Mouse (Mus musculus): ENCODE results near the gene Smc5. TPM values are rescaled to one million over a fixed set of nuclear protein-coding genes. Genes with fewer than 3 reads are reported as not detected.

The Smc5 gene
- polyA plus RNA-seq, 1 experiment: 9.5 TPM

DNA sequence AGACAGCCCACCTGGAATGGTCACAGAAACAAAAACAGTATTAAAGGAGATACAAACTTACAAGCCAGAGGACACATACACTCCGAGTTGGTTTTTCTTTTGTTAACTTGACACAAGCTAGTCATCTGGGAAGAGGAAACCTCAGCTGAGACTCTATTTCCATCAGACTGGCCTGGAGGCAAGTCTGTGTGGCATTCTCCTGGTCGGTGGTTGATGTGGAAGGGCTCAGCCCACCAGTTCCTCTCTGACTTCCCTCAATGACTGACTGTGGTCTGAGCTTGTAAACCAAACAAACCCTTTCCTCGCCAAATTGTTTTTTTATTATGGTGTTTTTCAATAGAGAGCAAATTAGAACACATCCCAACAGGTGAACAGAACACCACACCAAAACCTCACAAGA, 80.6 kb downstream of the Smc5 start:
- TF ChIP-seq CTCF (IDR thresholded peaks at IDR 0.05; ENCODE audit: insufficient read depth, low read length) (no peak), POLR2A (IDR thresholded peaks at IDR 0.05; ENCODE audit: borderline replicate concordance, extremely low read depth, low read depth, low read length) (no peak)
- no peak overlapping the region for H3K4me3 ChIP-seq (replicated peaks; ENCODE audit: extremely low read depth, low read depth, low read length)
- DNase-seq: no peak

DNA sequence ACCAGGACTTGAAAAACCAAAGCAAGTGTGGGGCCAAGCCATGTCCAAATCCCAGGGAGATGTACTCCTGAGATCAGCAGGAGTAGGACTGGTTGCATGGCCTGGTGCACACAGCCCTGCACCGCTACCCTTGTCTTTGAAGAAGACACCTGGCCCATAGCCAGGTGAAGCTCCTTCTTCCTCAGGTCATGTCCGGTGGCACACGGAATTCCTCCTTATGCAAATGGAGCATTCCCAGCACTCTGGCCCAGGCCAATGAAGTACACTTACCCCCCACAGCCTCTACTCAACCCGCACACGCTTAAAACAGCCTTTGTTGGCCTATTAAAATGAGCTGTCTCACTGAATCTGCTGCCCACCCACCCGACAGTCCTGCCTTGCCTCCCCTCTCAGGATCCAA, 82.2 kb downstream of the Smc5 start:
- DNase-seq: no peak
- Histone ChIP-seq H3K4me1 (ENCODE audit: control insufficient read depth, insufficient read depth, low read length) (peaks cover 3% of the 10 kb centered on the region), H3K4me3 (replicated peaks; ENCODE audit: extremely low read depth, low read depth, low read length) (no peak overlapping the region)
- WGBS: 92% methylated on average over 6 of the region's 6 CpGs
- no peak for TF ChIP-seq CTCF (IDR thresholded peaks at IDR 0.05; ENCODE audit: insufficient read depth, low read length)
- TF ChIP-seq POLR2A (IDR thresholded peaks at IDR 0.05; ENCODE audit: borderline replicate concordance, extremely low read depth, low read depth, low read length): no peak

More for the DNA sequence above, 80.6 kb downstream of the Smc5 start:
- 55% methylated on average over 3 of the region's 3 CpGs for WGBS
- H3K4me1 ChIP-seq (ENCODE audit: control insufficient read depth, insufficient read depth, low read length): peaks cover 3% of the 10 kb centered on the region

- WGBS: 64% methylated on average over 1 of the region's 1 CpGs
- DNase-seq: no peak
- H3K4me1 ChIP-seq (ENCODE audit: control insufficient read depth, insufficient read depth, low read length): peaks cover 3% of the 10 kb centered on the region
- no peak overlapping the region for H3K4me3 ChIP-seq (replicated peaks; ENCODE audit: extremely low read depth, low read depth, low read length)
- TF ChIP-seq POLR2A (IDR thresholded peaks at IDR 0.05; ENCODE audit: borderline replicate concordance, extremely low read depth, low read depth, low read length) (no peak), CTCF (IDR thresholded peaks at IDR 0.05; ENCODE audit: insufficient read depth, low read length) (no peak)
These were observed 84.0 kb downstream of the Smc5 start for GRCm38 (mm10) chr19:23189744-23190143.

- peaks cover 3% of the 10 kb centered on the region for H3K4me1 ChIP-seq (ENCODE audit: control insufficient read depth, insufficient read depth, low read length)
- 86% methylated on average over 7 of the region's 7 CpGs for WGBS
- no peak overlapping the region for H3K4me3 ChIP-seq (replicated peaks; ENCODE audit: extremely low read depth, low read depth, low read length)
- TF ChIP-seq POLR2A (IDR thresholded peaks at IDR 0.05; ENCODE audit: borderline replicate concordance, extremely low read depth, low read depth, low read length) (no peak), CTCF (IDR thresholded peaks at IDR 0.05; ENCODE audit: insufficient read depth, low read length) (no peak)
- DNase-seq: no peak
These were observed 84.7 kb downstream of the Smc5 start for GRCm38 (mm10) chr19:23188986-23189385.

DNA sequence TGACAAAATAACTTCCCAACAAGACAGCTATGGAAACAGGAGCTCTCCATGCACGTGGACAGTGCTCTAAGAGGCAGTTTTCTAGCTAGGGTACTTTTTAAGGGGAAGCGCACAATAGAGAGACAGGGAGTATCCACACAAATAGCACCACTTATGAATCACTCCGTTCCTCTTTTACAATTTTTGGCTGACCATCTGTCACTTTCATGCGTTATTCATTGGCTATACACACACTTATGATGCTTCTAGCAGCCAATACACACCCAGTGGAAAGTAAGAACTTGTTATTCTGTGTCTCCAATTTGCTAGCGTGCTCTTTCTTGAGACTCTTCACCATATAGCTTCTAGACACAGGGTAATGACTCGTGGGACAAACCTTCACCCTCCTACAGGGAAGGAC, 86.0 kb downstream of the Smc5 start:
- peaks cover 3% of the 10 kb centered on the region for H3K4me1 ChIP-seq (ENCODE audit: control insufficient read depth, insufficient read depth, low read length)
- no peak overlapping the region for H3K4me3 ChIP-seq (replicated peaks; ENCODE audit: extremely low read depth, low read depth, low read length)
- no peak for DNase-seq
- no peak for TF ChIP-seq CTCF (IDR thresholded peaks at IDR 0.05; ENCODE audit: insufficient read depth, low read length)
- TF ChIP-seq POLR2A (IDR thresholded peaks at IDR 0.05; ENCODE audit: borderline replicate concordance, extremely low read depth, low read depth, low read length): no peak
- 86% methylated on average over 6 of the region's 6 CpGs for WGBS

- Histone ChIP-seq H3K4me1 (ENCODE audit: control insufficient read depth, insufficient read depth, low read length) (peaks cover under 1% of the 10 kb centered on the region; the same call in 1 of the 2 replicates), H3K4me3 (replicated peaks; ENCODE audit: extremely low read depth, low read depth, low read length) (no peak overlapping the region)
- 72% methylated on average over 4 of the region's 4 CpGs for WGBS
- DNase-seq: no peak
- TF ChIP-seq CTCF (IDR thresholded peaks at IDR 0.05; ENCODE audit: insufficient read depth, low read length) (no peak), POLR2A (IDR thresholded peaks at IDR 0.05; ENCODE audit: borderline replicate concordance, extremely low read depth, low read depth, low read length) (no peak)
These were observed 89.6 kb downstream of the Smc5 start for GRCm38 (mm10) chr19:23184068-23184467.

- TF ChIP-seq POLR2A (IDR thresholded peaks at IDR 0.05; ENCODE audit: borderline replicate concordance, extremely low read depth, low read depth, low read length) (no peak), CTCF (IDR thresholded peaks at IDR 0.05; ENCODE audit: insufficient read depth, low read length) (no peak)
- 93% methylated on average over 4 of the region's 4 CpGs for WGBS
- no peak for DNase-seq
- Histone ChIP-seq H3K4me3 (replicated peaks; ENCODE audit: extremely low read depth, low read depth, low read length) (no peak overlapping the region), H3K4me1 (ENCODE audit: control insufficient read depth, insufficient read depth, low read length) (no peaks in the 10 kb centered on the region)
These were observed 90.2 kb downstream of the Smc5 start for GRCm38 (mm10) chr19:23183493-23183892.

DNA sequence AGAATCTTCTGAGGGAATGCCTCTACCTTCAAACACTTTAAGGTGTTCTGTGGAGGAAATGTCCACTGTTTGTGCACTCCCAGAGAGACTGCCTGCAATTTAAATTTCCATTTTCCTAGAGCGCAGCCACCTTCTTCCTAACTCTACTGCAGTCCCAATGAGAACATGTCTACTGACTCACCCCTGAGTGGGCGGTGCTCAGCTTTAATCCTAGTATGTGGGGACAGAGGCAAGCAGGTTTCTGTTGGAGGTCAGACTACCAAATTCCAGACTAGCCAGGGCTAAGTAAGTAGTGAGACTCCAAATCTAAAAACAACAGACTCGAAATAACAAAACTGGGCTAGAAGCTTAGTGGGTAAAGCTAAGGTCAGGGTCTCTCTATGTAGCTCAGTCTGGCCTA, 95.2 kb downstream of the Smc5 start:
- TF ChIP-seq CTCF (IDR thresholded peaks at IDR 0.05; ENCODE audit: insufficient read depth, low read length): no peak
- TF ChIP-seq POLR2A (IDR thresholded peaks at IDR 0.05; ENCODE audit: borderline replicate concordance, extremely low read depth, low read depth, low read length): no peak
- Histone ChIP-seq H3K4me3 (replicated peaks; ENCODE audit: extremely low read depth, low read depth, low read length) (no peak overlapping the region), H3K4me1 (ENCODE audit: control insufficient read depth, insufficient read depth, low read length) (no peaks in the 10 kb centered on the region)
- WGBS: 93% methylated on average over 3 of the region's 3 CpGs
- DNase-seq: no peak

DNA sequence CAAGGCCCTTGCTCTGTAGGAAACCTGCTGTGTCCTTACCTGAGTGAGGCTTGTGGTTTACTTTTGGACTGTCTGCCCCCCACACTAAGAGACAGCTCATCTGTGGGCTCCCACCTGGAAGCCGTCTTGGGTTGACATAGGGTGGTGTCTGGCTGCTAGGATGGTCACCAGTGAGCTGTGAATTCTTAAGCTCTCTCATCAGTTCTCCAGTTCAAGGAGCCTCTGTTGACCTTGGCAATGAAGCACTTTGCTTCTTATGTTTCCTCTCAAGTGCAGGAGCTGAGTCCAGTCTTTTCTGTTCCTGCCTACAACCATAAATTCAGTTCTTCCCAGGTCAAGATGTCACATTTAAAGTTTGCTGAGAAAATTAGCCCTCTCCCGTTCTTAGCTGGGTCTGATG, 98.2 kb downstream of the Smc5 start:
- Histone ChIP-seq H3K4me3 (replicated peaks; ENCODE audit: extremely low read depth, low read depth, low read length) (no peak overlapping the region), H3K4me1 (ENCODE audit: control insufficient read depth, insufficient read depth, low read length) (no peaks in the 10 kb centered on the region)
- no peak for DNase-seq
- 55% methylated on average over 2 of the region's 2 CpGs for WGBS
- TF ChIP-seq POLR2A (IDR thresholded peaks at IDR 0.05; ENCODE audit: borderline replicate concordance, extremely low read depth, low read depth, low read length): no peak
- no peak for TF ChIP-seq CTCF (IDR thresholded peaks at IDR 0.05; ENCODE audit: insufficient read depth, low read length)

- no peak for DNase-seq
- WGBS: 73% methylated on average over 3 of the region's 3 CpGs
- Histone ChIP-seq H3K4me1 (ENCODE audit: control insufficient read depth, insufficient read depth, low read length) (no peaks in the 10 kb centered on the region), H3K4me3 (replicated peaks; ENCODE audit: extremely low read depth, low read depth, low read length) (no peak overlapping the region)
- TF ChIP-seq CTCF (IDR thresholded peaks at IDR 0.05; ENCODE audit: insufficient read depth, low read length) (no peak), POLR2A (IDR thresholded peaks at IDR 0.05; ENCODE audit: borderline replicate concordance, extremely low read depth, low read depth, low read length) (no peak)
These were observed 98.6 kb downstream of the Smc5 start for GRCm38 (mm10) chr19:23175090-23175489.

Measured in lung, adult 2 months (tissue).